Mouse (Mus musculus): ENCODE measurements around the gene Bglap2.

Bglap2 gene

GRCm38 (mm10) chr3:88337367-88338020, 41.0 kb downstream of the Bglap2 start:
- no peak for DNase-seq

GRCm38 (mm10) chr3:88336058-88337013, 42.2 kb downstream of the Bglap2 start, which contains the start of the genes Tmem79 and Smg5:
Gene Tmem79 (minus strand): TSS chr3:88336148.
Gene Smg5 (plus strand): TSS chr3:88336260.
- DNase-seq: peak; percentile 95 to 96

- DNase-seq: no peak
These were observed 43.0 kb downstream of the Bglap2 start for GRCm38 (mm10) chr3:88335436-88336053.

GRCm38 (mm10) chr3:88334902-88335435, 43.5 kb downstream of the Bglap2 start:
- DNase-seq: no peak

- no peak for DNase-seq
These were observed 44.4 kb downstream of the Bglap2 start for GRCm38 (mm10) chr3:88334029-88334658.

GRCm38 (mm10) chr3:88331282-88331681, 47.2 kb downstream of the Bglap2 start:
- DNase-seq: peak in 1 of 2 experiments; percentile 52

GRCm38 (mm10) chr3:88328956-88329355, 49.5 kb downstream of the Bglap2 start:
- no peak for DNase-seq

Data from spleen, adult 18-20 months (tissue).